ENCODE assay signal across 21 mouse cellular contexts in genomic region chr9:97639967-97640549, GRCm38 (mm10).
DNase-seq lines count a peak whose midpoint lies in the region; ATAC-seq and TF ChIP-seq lines count a peak whose summit lies in the region.
"Had no signal": no experiment of that assay in that cellular context is flagged by ENCODE, and none has a peak within 500 bp of the region (broad histone marks: within the 10 kb centered on the region; RNA-seq: fewer than 3 reads in every experiment).

No protein-coding gene starts in this region.

- ATAC-seq in midbrain, postnatal 0 days (ENCODE audit: low FRiP score) = no peak
- no peak for ATAC-seq in midbrain, embryonic 16.5 days
- peak; percentile 87 for ATAC-seq in stomach, postnatal 0 days (ENCODE audit: low FRiP score, low TSS enrichment)
- ATAC-seq: midbrain, embryonic 13.5 days had no signal

- no peak overlapping the region for H3K4me3 ChIP-seq in midbrain, postnatal 0 days (ENCODE audit: low read depth, low read length)
- no peak overlapping the region for H3K4me3 ChIP-seq in midbrain, embryonic 16.5 days (ENCODE audit: low read depth, low read length)
- H3K4me3 ChIP-seq in stomach, postnatal 0 days (ENCODE audit: low read depth, low read length) = no peak overlapping the region
- H3K4me3 ChIP-seq: embryonic facial prominence, embryonic 15.5 days; gastrocnemius, adult 2 months; heart, embryonic 15.5 days; left cerebral cortex, adult 2 months; limb, embryonic 12.5 days; liver, embryonic 15.5 days; midbrain, embryonic 13.5 days had no signal

- no peak overlapping the region for H3K4me2 ChIP-seq in midbrain, postnatal 0 days (ENCODE audit: low read depth, low read length, poor library complexity, severe bottlenecking)
- H3K4me2 ChIP-seq in midbrain, embryonic 16.5 days (ENCODE audit: low read length) = no peak overlapping the region
- H3K4me2 ChIP-seq in stomach, postnatal 0 days (replicated peaks; ENCODE audit: low read depth) = no peak overlapping the region
- H3K4me2 ChIP-seq: embryonic facial prominence, embryonic 15.5 days; heart, embryonic 15.5 days; limb, embryonic 12.5 days; liver, embryonic 15.5 days; midbrain, embryonic 13.5 days had no signal

- no peak overlapping the region for H3K9ac ChIP-seq in midbrain, postnatal 0 days (replicated peaks; ENCODE audit: low read length, poor library complexity, severe bottlenecking)
- H3K9ac ChIP-seq in midbrain, embryonic 16.5 days (ENCODE audit: low read depth, low read length) = no peak overlapping the region
- H3K9ac ChIP-seq in stomach, postnatal 0 days (ENCODE audit: low read length) = no peak overlapping the region
- H3K9ac ChIP-seq: embryonic facial prominence, embryonic 15.5 days; forebrain, postnatal 0 days; heart, embryonic 15.5 days; limb, embryonic 12.5 days; liver, embryonic 15.5 days; midbrain, embryonic 13.5 days had no signal

- peak; percentile 7 for DNase-seq in adrenal gland, adult 2 months
- DNase-seq in adrenal gland, postnatal 14 days = no peak
- DNase-seq in kidney, adult 11 months = peak; percentile 8
- DNase-seq in kidney, adult 9 months = no peak
- peak; percentile 55 for DNase-seq in midbrain, postnatal 0 days (ENCODE audit: low spot score)
- DNase-seq in stomach, postnatal 0 days (ENCODE audit: low spot score) = peak; percentile 45
- DNase-seq in embryo, embryonic 10 days (ENCODE audit: low spot score) = no peak
- DNase-seq: adrenal gland, postnatal 36 days; embryo, embryonic 11 days; forebrain, postnatal 0 days; gastrocnemius, adult 2 months; heart, adult 18-20 months; retina, postnatal 1 day had no signal

- H3K27me3 ChIP-seq in midbrain, postnatal 0 days (ENCODE audit: insufficient read depth, low read length) = no peaks in the 10 kb centered on the region
- H3K27me3 ChIP-seq in midbrain, embryonic 16.5 days (ENCODE audit: control insufficient read depth, insufficient read depth, low read depth, low read length) = no peaks in the 10 kb centered on the region
- no peaks in the 10 kb centered on the region for H3K27me3 ChIP-seq in stomach, postnatal 0 days (ENCODE audit: control insufficient read depth, insufficient read depth, low read length)
- H3K27me3 ChIP-seq: embryonic facial prominence, embryonic 15.5 days; heart, embryonic 15.5 days; limb, embryonic 12.5 days; liver, embryonic 15.5 days; midbrain, embryonic 13.5 days had no signal

- TF ChIP-seq EP300 in stomach, postnatal 0 days (optimal IDR thresholded peaks at IDR 0.05) = no peak

- H3K27ac ChIP-seq in midbrain, postnatal 0 days (ENCODE audit: low read depth, low read length) = no peak overlapping the region
- no peak overlapping the region for H3K27ac ChIP-seq in midbrain, embryonic 16.5 days (ENCODE audit: low read length)
- H3K27ac ChIP-seq in stomach, postnatal 0 days (replicated peaks) = no peak overlapping the region
- H3K27ac ChIP-seq: embryonic facial prominence, embryonic 15.5 days; gastrocnemius, adult 2 months; heart, embryonic 15.5 days; kidney, postnatal 0 days; left cerebral cortex, adult 2 months; limb, embryonic 12.5 days; liver, embryonic 15.5 days; midbrain, embryonic 13.5 days had no signal

- H3K36me3 ChIP-seq in midbrain, postnatal 0 days (ENCODE audit: insufficient read depth, low read length) = no peaks in the 10 kb centered on the region
- H3K36me3 ChIP-seq in midbrain, embryonic 16.5 days (ENCODE audit: control insufficient read depth, insufficient read depth, low read length) = no peaks in the 10 kb centered on the region
- H3K36me3 ChIP-seq in stomach, postnatal 0 days (ENCODE audit: control insufficient read depth, insufficient read depth, low read length) = no peaks in the 10 kb centered on the region
- H3K36me3 ChIP-seq: embryonic facial prominence, embryonic 15.5 days; heart, embryonic 15.5 days; limb, embryonic 12.5 days; liver, embryonic 15.5 days; midbrain, embryonic 13.5 days had no signal

- no peaks in the 10 kb centered on the region for H3K9me3 ChIP-seq in midbrain, postnatal 0 days (ENCODE audit: low read length)
- no peaks in the 10 kb centered on the region for H3K9me3 ChIP-seq in midbrain, embryonic 16.5 days (replicated peaks; ENCODE audit: control insufficient read depth, low read length, poor library complexity, severe bottlenecking)
- H3K9me3 ChIP-seq in stomach, postnatal 0 days (ENCODE audit: control insufficient read depth, low read length) = no peaks in the 10 kb centered on the region
- H3K9me3 ChIP-seq: embryonic facial prominence, embryonic 15.5 days; heart, embryonic 15.5 days; limb, embryonic 12.5 days; liver, embryonic 15.5 days; midbrain, embryonic 13.5 days had no signal

- H3K4me1 ChIP-seq in midbrain, postnatal 0 days (ENCODE audit: insufficient read depth, low read length) = no peaks in the 10 kb centered on the region; the same call in 1 of the 2 replicates
- no peaks in the 10 kb centered on the region for H3K4me1 ChIP-seq in midbrain, embryonic 16.5 days (ENCODE audit: control insufficient read depth, insufficient read depth, low read length)
- no peaks in the 10 kb centered on the region for H3K4me1 ChIP-seq in stomach, postnatal 0 days (replicated peaks; ENCODE audit: control insufficient read depth, insufficient read depth)
- H3K4me1 ChIP-seq: embryonic facial prominence, embryonic 15.5 days; heart, embryonic 15.5 days; limb, embryonic 12.5 days; liver, embryonic 15.5 days; midbrain, embryonic 13.5 days had no signal

- 91% methylated on average over 6 of the region's 6 CpGs for WGBS in midbrain, postnatal 0 days
- 94% methylated on average over 6 of the region's 6 CpGs for WGBS in midbrain, embryonic 16.5 days
- WGBS in stomach, postnatal 0 days = 72% methylated on average over 6 of the region's 6 CpGs

- TF ChIP-seq CTCF in midbrain, postnatal 0 days (IDR thresholded peaks at IDR 0.05) = no peak
- no peak for TF ChIP-seq CTCF in stomach, postnatal 0 days (IDR thresholded peaks at IDR 0.05; ENCODE audit: low read depth)

Comparison
In these comparisons a context has a peak if more than half of its experiments do, and no peak if none do; other contexts are left out.
1. DNase-seq: peak in adrenal gland, adult 2 months (single experiment), kidney, adult 11 months (single experiment), midbrain, postnatal 0 days (single experiment) and stomach, postnatal 0 days (single experiment); none in adrenal gland, postnatal 14 days (single experiment), kidney, adult 9 months (single experiment) and embryo, embryonic 10 days (single experiment).